Mouse (Mus musculus): ENCODE measurements around the gene Id2. TPM values are rescaled to one million over a fixed set of nuclear protein-coding genes. Genes with fewer than 3 reads are reported as not detected.

Gene Id2
- total and polyA plus RNA-seq, 2 experiments from 2014 or later: 146 to 200 TPM

- WGBS: 25% methylated on average over 19 of the region's 19 CpGs
- peak; percentile 27 for DNase-seq (ENCODE audit: low spot score)
Measured at GRCm38 (mm10) chr12:25124431-25125238, 27.7 kb upstream of the Id2 start.

GRCm38 (mm10) chr12:25120753-25121152 lies 23.8 kb upstream of the Id2 start:
- ATAC-seq (ENCODE audit: low FRiP score) (no peak), DNase-seq (ENCODE audit: low spot score) (no peak)
- H3K4me3 ChIP-seq (ENCODE audit: low read depth, low read length): no peak overlapping the region
- no peaks in the 10 kb centered on the region for H3K4me1 ChIP-seq (ENCODE audit: insufficient read depth, low read length)
- TF ChIP-seq CTCF (IDR thresholded peaks at IDR 0.05): no peak
- 92% methylated on average over 4 of the region's 4 CpGs for WGBS
- peaks cover 7% of the 10 kb centered on the region; the same call in 1 of the 2 replicates for H3K27me3 ChIP-seq (ENCODE audit: insufficient read depth, low read length)
- H3K4me2 ChIP-seq (ENCODE audit: low read depth, low read length, poor library complexity, severe bottlenecking): no peak overlapping the region
- no peaks in the 10 kb centered on the region for H3K36me3 ChIP-seq (ENCODE audit: insufficient read depth, low read length)
- no peak overlapping the region for H3K9ac ChIP-seq (replicated peaks; ENCODE audit: low read length, poor library complexity, severe bottlenecking)
- no peak overlapping the region for H3K27ac ChIP-seq (ENCODE audit: low read depth, low read length)
- no peaks in the 10 kb centered on the region for H3K9me3 ChIP-seq (ENCODE audit: low read length)

More at GRCm38 (mm10) chr12:25124431-25125238, 27.7 kb upstream of the Id2 start:
- H3K27me3 ChIP-seq (ENCODE audit: insufficient read depth, low read length): peaks cover 7% of the 10 kb centered on the region; the same call in 1 of the 2 replicates
- no peaks in the 10 kb centered on the region for H3K4me1 ChIP-seq (ENCODE audit: insufficient read depth, low read length)
- H3K36me3 ChIP-seq (ENCODE audit: insufficient read depth, low read length): no peaks in the 10 kb centered on the region
- H3K9ac ChIP-seq (replicated peaks; ENCODE audit: low read length, poor library complexity, severe bottlenecking): no peak overlapping the region
- no peak overlapping the region for H3K4me3 ChIP-seq (ENCODE audit: low read depth, low read length)
- no peak overlapping the region for H3K4me2 ChIP-seq (ENCODE audit: low read depth, low read length, poor library complexity, severe bottlenecking)
- TF ChIP-seq CTCF (IDR thresholded peaks at IDR 0.05): no peak
- H3K27ac ChIP-seq (ENCODE audit: low read depth, low read length): no peak overlapping the region
- no peaks in the 10 kb centered on the region for H3K9me3 ChIP-seq (ENCODE audit: low read length)
- ATAC-seq (ENCODE audit: low FRiP score): no peak

GRCm38 (mm10) chr12:25119278-25119677 lies 22.3 kb upstream of the Id2 start:
- H3K4me1 ChIP-seq (ENCODE audit: insufficient read depth, low read length): no peaks in the 10 kb centered on the region
- no peak overlapping the region for H3K4me2 ChIP-seq (ENCODE audit: low read depth, low read length, poor library complexity, severe bottlenecking)
- H3K27me3 ChIP-seq (ENCODE audit: insufficient read depth, low read length): 0 out of 2 replicates have a peak, but pooled peaks cover 2% of the 10 kb centered on the region
- H3K9ac ChIP-seq (replicated peaks; ENCODE audit: low read length, poor library complexity, severe bottlenecking): no peak overlapping the region
- no peaks in the 10 kb centered on the region for H3K36me3 ChIP-seq (ENCODE audit: insufficient read depth, low read length)
- TF ChIP-seq CTCF (IDR thresholded peaks at IDR 0.05): no peak
- DNase-seq (ENCODE audit: low spot score) (no peak), ATAC-seq (ENCODE audit: low FRiP score) (no peak)
- WGBS: 34% methylated on average over 15 of the region's 15 CpGs
- no peaks in the 10 kb centered on the region for H3K9me3 ChIP-seq (ENCODE audit: low read length)
- H3K4me3 ChIP-seq (ENCODE audit: low read depth, low read length): no peak overlapping the region
- no peak overlapping the region for H3K27ac ChIP-seq (ENCODE audit: low read depth, low read length)

GRCm38 (mm10) chr12:25117856-25118511 lies 21.0 kb upstream of the Id2 start:
- Histone ChIP-seq H3K27me3 (ENCODE audit: insufficient read depth, low read length) (no peaks in the 10 kb centered on the region), H3K9me3 (ENCODE audit: low read length) (no peaks in the 10 kb centered on the region), H3K4me3 (ENCODE audit: low read depth, low read length) (no peak overlapping the region), H3K36me3 (ENCODE audit: insufficient read depth, low read length) (no peaks in the 10 kb centered on the region), H3K4me1 (ENCODE audit: insufficient read depth, low read length) (no peaks in the 10 kb centered on the region), H3K9ac (replicated peaks; ENCODE audit: low read length, poor library complexity, severe bottlenecking) (no peak overlapping the region), H3K4me2 (ENCODE audit: low read depth, low read length, poor library complexity, severe bottlenecking) (no peak overlapping the region), H3K27ac (ENCODE audit: low read depth, low read length) (no peak overlapping the region)
- ATAC-seq (ENCODE audit: low FRiP score): no peak
- 97% methylated on average over 4 of the region's 4 CpGs for WGBS
- no peak for TF ChIP-seq CTCF (IDR thresholded peaks at IDR 0.05)
- no peak for DNase-seq (ENCODE audit: low spot score)

- no peak for ATAC-seq (ENCODE audit: low FRiP score)
- Histone ChIP-seq H3K27ac (ENCODE audit: low read depth, low read length) (no peak overlapping the region), H3K9ac (replicated peaks; ENCODE audit: low read length, poor library complexity, severe bottlenecking) (no peak overlapping the region), H3K9me3 (ENCODE audit: low read length) (no peaks in the 10 kb centered on the region), H3K27me3 (ENCODE audit: insufficient read depth, low read length) (no peaks in the 10 kb centered on the region), H3K4me1 (ENCODE audit: insufficient read depth, low read length) (no peaks in the 10 kb centered on the region), H3K36me3 (ENCODE audit: insufficient read depth, low read length) (no peaks in the 10 kb centered on the region), H3K4me2 (ENCODE audit: low read depth, low read length, poor library complexity, severe bottlenecking) (no peak overlapping the region), H3K4me3 (ENCODE audit: low read depth, low read length) (no peak overlapping the region)
- DNase-seq (ENCODE audit: low spot score): no peak
- TF ChIP-seq CTCF (IDR thresholded peaks at IDR 0.05): no peak
- WGBS: 96% methylated on average over 2 of the region's 2 CpGs
Measured at GRCm38 (mm10) chr12:25116126-25116525, 19.2 kb upstream of the Id2 start.

GRCm38 (mm10) chr12:25114426-25114825 lies 17.5 kb upstream of the Id2 start:
- Histone ChIP-seq H3K27ac (ENCODE audit: low read depth, low read length) (no peak overlapping the region), H3K36me3 (ENCODE audit: insufficient read depth, low read length) (no peaks in the 10 kb centered on the region), H3K9me3 (ENCODE audit: low read length) (no peaks in the 10 kb centered on the region), H3K4me2 (ENCODE audit: low read depth, low read length, poor library complexity, severe bottlenecking) (no peak overlapping the region), H3K27me3 (ENCODE audit: insufficient read depth, low read length) (no peaks in the 10 kb centered on the region), H3K4me3 (ENCODE audit: low read depth, low read length) (no peak overlapping the region), H3K4me1 (ENCODE audit: insufficient read depth, low read length) (no peaks in the 10 kb centered on the region), H3K9ac (replicated peaks; ENCODE audit: low read length, poor library complexity, severe bottlenecking) (no peak overlapping the region)
- WGBS: 86% methylated on average over 1 of the region's 1 CpGs
- ATAC-seq (ENCODE audit: low FRiP score): no peak
- TF ChIP-seq CTCF (IDR thresholded peaks at IDR 0.05): no peak
- no peak for DNase-seq (ENCODE audit: low spot score)

Measured in midbrain, postnatal 0 days (tissue).